Mouse (Mus musculus) left cerebral cortex, adult 2 months (tissue): ENCODE data around the gene Npr1. TPM values are rescaled to one million over a fixed set of nuclear protein-coding genes. Genes with fewer than 3 reads are reported as not detected.
A peak's percentile ranks its signal among the peaks of the same experiment; 100 is the strongest.

Experiments
- DNase-seq, 2 experiments: peaks; one replicate each; pipeline ENCODE4 v3.0.0; 2021 to 2022; ENCODE audit warnings: low spot score in 2 of 2, mixed read lengths in 1 of 2; ENCODE audit errors: extremely low spot score in 1 of 2
- H3K27ac ChIP-seq: fragments of 200-600 bp; 2 replicates; pipeline ENCODE4 v1.8.1; 2022
- H3K4me3 ChIP-seq: fragments of 200-600 bp; 2 replicates; pipeline ENCODE4 v1.8.1; 2022
- CTCF ChIP-seq: fragments of 200-600 bp; IDR thresholded peaks from 2 replicates; pipeline ENCODE4 v1.8.1; 2022; ENCODE audit warnings: antibody characterized with exemption, mild to moderate bottlenecking, moderate library complexity
- intact Hi-C: fragments of 180-260 bp; cut with DNase I; formaldehyde crosslinking; loops from one replicate; pipeline ENCODE4 v1.15.1; 2025
- total RNA-seq, 2 experiments: library from RNA; stranded (reverse); gene quantifications; 2 replicates each; pipeline ENCODE4 v1.2.3; 2021

Npr1 gene
- total RNA-seq, 2 experiments from 2014 or later = 3.3 TPM

DNA sequence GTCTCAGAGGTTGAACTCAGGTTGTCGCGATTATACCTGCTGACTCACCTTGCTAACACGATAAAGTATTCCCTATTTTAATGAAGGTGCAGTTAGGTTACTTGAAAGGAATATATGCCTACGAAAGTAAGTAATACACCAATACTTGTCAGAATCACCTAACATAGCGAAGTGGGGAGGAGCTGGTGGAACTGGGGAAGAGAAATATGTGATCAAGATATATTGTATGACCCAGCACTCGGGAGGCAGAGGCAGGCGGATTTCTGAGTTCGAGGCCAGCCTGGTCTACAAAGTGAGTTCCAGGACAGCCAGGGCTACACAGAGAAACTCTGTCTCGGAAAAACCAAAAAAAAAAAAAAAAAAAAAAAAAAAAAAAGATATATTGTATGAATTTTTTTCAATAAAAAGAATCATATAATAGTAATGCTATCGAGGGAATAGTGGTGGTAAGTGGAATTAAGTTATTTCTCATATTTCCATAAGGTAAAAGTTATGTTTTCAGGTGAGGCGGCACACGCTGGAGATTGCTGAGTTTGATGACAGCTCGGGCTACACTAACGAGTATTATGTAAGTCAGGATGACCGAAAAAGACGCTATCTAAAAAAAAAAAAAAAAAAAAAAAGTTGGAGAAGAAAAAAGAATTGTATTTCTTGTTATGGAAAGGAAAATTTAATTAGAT is 9.6 kb upstream of the Npr1 start:
- H3K27ac ChIP-seq = peak overlapping the region; percentile 44; the same call in 1 of the 2 replicates
- intact Hi-C loops = loop anchor here (2.0 to 10.0 kb wide), 2 partner anchors 42 to 180 kb away; partner anchors contain the start of genes Gatad2b and Ints3
- DNase-seq = no peak
- no peak for TF ChIP-seq CTCF
- H3K4me3 ChIP-seq = peak overlapping the region; percentile 54

DNA sequence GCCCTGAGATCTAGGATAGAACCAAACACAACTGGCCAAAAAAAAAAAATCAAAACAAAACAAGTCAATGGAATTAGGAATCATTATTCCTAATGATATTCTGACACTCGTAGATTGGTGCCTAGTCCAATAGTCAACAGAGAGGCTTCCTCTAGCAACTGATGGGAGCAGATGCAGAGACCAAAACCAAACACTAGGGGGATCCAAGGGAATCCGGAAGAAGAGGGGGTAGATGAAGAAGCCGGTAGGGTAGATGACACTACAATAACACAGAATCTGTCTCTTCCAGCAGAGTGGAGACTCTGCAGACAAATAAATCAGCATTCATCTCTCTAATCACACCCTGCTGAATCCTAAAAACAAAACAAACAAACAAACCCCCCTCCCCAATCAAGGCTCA is 6.5 kb upstream of the Npr1 start:
- H3K27ac ChIP-seq = no peak overlapping the region
- no peak overlapping the region for H3K4me3 ChIP-seq
- peak; percentile 62 for TF ChIP-seq CTCF
- no peak for DNase-seq
- intact Hi-C loops = loop anchor here (10.0 kb wide), 1 partner anchor 177 kb away; the partner anchor contains the start of gene Gatad2b

DNA sequence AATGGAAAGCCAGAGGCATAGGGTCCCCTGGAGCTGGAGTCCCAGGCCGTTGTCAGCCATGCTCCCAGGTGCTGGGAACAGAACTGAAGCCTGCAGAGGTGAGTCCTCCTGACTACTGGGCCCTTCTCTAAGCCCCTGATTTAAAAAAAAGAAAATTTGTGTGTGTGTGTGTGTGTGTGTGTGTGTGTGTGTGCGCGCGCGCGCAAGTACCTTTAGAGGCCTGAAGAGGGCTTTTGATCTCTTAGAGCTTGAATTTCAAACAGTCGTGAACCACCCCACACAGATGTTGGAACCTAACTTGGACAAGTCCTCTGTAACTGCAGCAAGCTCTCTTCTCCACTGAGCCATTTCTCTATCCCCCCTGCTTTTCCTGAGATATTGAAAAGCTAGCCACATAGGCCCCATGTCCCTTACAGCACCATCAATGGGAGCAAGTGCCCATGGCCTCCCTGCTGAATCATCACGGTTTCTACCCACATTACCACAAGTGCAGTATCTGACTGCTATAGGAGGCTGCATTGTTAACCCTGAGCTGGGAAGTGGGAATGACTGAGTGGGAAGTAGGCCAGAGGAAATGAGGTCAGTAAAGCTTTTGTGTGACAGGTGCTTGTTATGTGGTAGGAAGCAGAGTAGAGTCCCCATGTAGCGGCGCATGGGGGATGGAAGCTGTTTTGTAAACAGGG is 2.1 kb upstream of the Npr1 start:
- DNase-seq = no peak
- TF ChIP-seq CTCF = no peak; the same call in 1 of the 2 replicates
- intact Hi-C loops = no loop called here
- no peak overlapping the region for H3K4me3 ChIP-seq
- no peak overlapping the region for H3K27ac ChIP-seq

DNA sequence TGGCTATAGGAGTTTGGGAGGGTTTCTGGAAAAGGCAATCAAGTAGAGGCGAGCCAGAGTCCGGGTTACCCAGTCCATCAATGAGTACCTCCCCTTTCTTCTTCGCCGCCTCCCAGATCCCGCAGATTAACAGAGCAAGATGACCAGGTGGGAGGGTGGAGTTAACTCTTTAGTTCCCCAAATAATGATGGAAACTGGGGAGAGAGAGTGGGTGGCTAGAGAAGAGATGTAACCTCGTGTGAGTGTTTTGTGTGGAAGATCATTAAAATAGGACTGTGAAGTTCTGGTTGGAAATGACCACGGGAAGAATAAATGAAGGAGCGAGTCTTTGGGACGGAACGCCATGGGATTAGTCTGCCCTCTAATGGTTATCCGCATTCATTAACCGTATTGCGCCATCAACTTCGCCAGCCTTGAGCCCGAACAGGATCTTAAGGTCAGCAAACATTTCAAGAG is 673 bp upstream of the Npr1 start:
- peak in 1 of 2 experiments; percentile 37 for DNase-seq
- TF ChIP-seq CTCF = peak; percentile 80
- H3K4me3 ChIP-seq = peak overlapping the region; percentile 52
- intact Hi-C loops = loop anchor here (1.0 kb wide), 1 partner anchor 54 kb away; no protein-coding TSS in a partner anchor
- no peak overlapping the region for H3K27ac ChIP-seq

DNA sequence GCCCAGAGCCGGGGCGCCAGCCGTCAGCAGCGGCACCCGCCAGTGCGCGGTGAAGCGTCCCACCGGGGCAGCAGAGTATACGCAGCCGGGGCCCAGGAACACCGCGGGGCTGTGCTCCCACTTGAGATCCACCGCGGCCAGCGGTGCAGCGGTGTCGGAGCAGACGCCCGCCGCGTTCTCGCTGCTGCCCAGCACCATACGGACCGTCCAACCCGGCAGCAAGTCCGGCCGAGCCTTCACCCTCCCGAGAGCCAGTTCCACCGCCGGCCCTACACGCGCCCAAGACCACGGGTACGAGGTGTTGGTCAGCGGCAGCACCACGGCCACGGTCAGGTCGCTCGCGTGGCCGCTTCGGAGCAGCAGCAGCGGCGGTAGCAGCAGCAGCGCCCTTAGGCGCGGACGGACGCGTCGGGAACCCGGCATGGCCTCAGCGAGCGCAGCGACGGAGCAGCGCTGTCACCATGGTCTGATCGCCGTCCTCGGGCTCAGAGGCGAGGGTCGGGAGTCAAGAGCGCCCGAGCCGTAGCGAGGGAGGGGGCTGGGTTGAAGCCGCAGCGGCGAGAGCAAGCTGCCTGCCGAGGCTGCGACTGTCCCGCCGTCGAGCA is 483 bp downstream of the Npr1 start:
- peak overlapping the region; percentile 52 for H3K4me3 ChIP-seq
- intact Hi-C loops = no loop called here
- H3K27ac ChIP-seq = no peak overlapping the region
- no peak for DNase-seq
- TF ChIP-seq CTCF = no peak

DNA sequence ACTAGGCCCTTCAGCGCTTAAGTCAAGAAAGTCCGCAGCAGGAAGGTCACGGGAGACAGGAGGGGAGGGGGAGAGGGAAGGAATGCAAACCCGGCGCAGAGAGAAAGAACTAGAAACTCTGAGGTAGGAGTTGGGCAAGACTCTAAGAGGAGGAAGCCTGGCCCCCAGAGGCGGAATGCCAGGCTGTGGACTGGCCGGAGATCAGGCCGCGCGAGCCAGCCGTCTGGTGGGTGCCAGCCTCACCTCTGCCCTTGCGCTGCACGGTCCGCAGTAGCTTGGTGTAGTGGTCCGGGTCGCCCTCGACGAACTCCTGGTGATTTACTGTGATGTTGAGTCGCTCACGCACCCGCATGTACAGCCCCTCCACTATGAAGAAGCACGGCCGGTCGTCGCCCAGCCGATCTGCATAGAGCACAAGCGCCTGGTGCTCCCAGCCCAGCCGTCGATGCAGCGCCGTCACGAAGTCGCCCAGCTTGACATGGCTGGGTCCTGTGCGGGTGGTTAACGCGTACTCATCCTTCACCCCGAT is 1.1 kb downstream of the Npr1 start:
- DNase-seq = no peak
- TF ChIP-seq CTCF = no peak
- H3K4me3 ChIP-seq = peak overlapping the region; percentile 52
- H3K27ac ChIP-seq = no peak overlapping the region
- intact Hi-C loops = no loop called here

DNA sequence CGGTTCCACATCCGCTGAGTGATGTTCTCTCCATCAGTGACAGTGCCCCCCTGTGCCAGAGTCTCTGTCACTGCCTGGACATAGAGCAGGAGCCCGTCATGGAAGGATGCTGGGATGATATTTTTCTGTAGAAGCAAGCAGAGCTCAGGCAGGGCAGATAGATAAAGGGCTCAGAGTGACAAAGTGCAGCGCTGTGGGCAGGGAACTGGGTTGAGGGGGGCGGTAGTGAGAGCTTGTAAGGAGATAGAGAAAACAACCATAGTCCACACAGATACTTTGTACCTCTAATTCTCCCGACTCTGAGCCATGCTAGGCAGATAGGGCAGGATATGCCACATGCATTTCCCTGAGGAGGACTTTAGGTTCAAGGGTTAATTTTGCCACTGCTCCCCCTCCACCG is 3.1 kb downstream of the Npr1 start:
- intact Hi-C loops = no loop called here

DNA sequence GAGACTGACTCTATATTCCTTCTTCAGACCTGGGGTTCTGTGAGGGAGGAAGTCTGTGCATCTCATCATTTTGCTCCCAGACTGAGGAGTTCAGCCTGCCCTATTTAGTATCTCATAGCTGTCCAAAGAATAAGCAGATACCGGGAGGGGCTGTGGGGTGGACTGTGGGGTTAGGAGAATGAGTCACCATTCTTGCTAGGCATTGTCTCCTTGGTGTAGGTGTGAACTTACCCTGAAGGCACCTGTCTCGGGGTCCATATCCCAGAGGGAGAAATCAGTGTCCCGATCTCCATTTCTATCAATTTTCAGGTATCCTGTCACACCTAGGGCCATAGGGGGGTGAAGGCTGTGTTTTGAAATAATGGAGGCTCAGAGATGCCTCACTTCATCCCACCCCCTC is 3.7 kb downstream of the Npr1 start:
- Histone ChIP-seq H3K27ac (no peak overlapping the region), H3K4me3 (no peak overlapping the region)
- no peak for DNase-seq
- intact Hi-C loops = no loop called here
- no peak for TF ChIP-seq CTCF

More for the DNA sequence above, 3.1 kb downstream of the Npr1 start:
- TF ChIP-seq CTCF = no peak; the same call in none of the 2 replicates
- Histone ChIP-seq H3K27ac (no peak overlapping the region), H3K4me3 (no peak overlapping the region)
- no peak for DNase-seq

DNA sequence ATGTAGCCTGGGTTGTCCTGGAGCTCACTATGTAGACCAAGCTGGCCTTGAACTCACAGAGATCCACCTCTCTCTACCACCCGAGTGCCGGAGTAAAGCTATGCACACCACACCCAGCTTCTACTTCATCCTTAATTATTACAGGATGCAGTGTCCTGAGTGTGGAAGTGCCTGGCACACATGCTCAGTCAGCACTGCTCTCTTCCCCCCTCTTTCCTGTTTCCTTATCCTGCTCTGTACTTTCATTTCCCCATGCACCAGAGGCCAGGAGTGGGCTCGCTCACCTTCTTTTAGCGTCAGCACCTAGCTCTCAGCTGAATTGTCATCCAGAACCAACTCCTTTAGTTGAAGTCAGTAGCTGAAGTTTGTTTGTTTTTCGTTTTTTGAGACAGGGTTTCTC is 5.4 kb downstream of the Npr1 start:
- Histone ChIP-seq H3K4me3 (no peak overlapping the region), H3K27ac (no peak overlapping the region)
- DNase-seq = no peak
- intact Hi-C loops = no loop called here
- TF ChIP-seq CTCF = no peak

DNA sequence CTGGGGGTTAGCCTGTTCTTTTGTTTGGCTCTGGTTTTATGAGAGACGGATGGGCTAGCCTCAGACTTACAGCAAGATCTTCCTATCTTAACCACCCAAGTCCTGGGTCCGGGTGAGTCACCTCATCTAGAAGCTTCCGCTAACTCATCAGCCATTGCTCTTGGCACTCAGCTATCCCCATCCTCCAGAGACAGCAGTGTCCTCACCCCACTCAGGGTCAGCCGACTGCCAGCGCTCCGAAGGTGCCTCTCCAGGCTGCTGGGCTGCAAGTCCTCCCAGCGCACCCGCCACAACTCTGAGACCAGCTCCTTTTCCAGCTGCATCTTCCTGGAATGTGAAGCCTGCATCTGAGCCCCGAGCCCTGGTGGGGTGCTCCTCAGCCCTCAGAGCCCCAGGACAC is 5.9 kb downstream of the Npr1 start:
- DNase-seq = no peak
- no peak overlapping the region for H3K4me3 ChIP-seq
- intact Hi-C loops = no loop called here
- H3K27ac ChIP-seq = no peak overlapping the region
- TF ChIP-seq CTCF = no peak

DNA sequence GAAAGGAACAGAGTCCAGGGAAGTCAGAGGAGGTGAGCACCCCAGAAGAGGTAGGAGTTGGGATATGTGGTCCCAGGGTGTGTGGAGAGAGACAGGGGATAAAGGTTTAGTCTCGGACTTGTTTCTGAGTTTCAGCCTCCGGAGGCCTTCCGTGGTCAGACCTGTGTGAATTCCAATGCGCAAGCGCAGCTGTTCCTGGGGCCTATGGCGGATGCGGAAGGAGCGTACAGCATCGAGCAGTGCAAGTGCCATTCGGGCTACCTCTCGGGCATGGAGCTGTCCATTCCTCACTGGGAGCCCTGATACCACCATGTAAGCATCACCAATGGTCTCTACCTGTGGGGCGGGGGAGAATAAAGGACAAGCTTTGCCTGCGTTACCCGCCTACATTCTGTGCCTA is 10.7 kb downstream of the Npr1 start:
- intact Hi-C loops = no loop called here
- no peak for DNase-seq
- TF ChIP-seq CTCF = no peak
- Histone ChIP-seq H3K27ac (no peak overlapping the region), H3K4me3 (no peak overlapping the region)
